Mouse (Mus musculus) brain, embryonic 14.5 days (tissue): ENCODE measurements around the gene 2610008E11Rik.

Experiments used
- CTCF ChIP-seq: fragments of 200-500 bp; IDR thresholded peaks from 2 replicates; pipeline ENCODE4 v1.5.1; 2012; ENCODE audit warnings: inconsistent platforms, mild to moderate bottlenecking, moderate library complexity, borderline replicate concordance; ENCODE audit not compliant: insufficient read depth, insufficient read length; ENCODE audit errors: extremely low read depth
- POLR2A ChIP-seq: fragments of 200-500 bp; IDR thresholded peaks from 2 replicates; pipeline ENCODE4 v1.6.1; 2012; ENCODE audit warnings: mild to moderate bottlenecking, inconsistent platforms, borderline replicate concordance; ENCODE audit not compliant: poor library complexity, insufficient read depth, insufficient read length, severe bottlenecking; ENCODE audit errors: extremely low read depth

DNA sequence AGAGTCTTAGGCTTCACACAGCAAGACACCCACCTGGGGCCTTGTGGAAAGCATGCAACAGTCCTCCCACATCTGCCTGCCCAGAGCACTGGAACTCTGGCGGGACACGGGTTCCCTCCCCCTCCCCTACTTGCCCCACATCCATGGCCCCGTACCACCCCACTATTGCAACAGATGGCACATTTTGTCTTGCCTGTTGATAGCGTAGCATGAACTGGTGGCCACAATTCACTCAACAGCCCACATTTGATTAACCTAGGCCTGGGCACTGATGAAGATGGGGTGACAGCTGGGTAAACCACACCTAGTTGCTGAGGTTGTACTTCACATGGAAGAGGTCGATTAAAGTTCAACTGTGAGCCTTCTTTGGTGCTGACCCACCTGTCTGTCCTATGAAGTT, 13.1 kb upstream of the 2610008E11Rik start:
- no peak for TF ChIP-seq POLR2A
- TF ChIP-seq CTCF: no peak
